Comparison of ENCODE assay signal across 26 mouse cellular contexts in the genomic region with DNA sequence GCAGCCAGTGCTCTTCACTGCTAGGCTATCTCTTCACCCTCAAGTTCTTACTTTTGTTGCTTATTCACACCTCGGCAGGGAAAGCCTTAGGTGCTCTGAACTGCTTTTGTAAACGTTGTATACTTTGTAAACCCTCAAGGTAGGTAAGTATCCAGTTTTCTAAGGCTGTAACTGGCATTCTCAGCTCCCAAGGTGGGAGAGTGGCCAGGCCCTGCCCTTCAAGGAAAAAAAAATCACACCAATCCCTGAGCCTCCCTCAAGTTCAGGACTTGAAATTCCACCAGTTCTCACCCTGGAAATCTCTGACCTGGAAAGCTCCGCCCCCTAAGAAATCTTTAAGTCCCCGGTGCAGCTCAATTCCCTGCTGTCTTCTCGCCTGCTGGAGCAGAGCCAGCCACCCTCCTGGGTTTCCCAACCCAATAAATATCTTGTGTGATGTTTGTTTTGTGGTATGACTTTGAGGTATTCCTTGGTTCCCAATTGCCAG.
DNase-seq lines count a peak whose midpoint lies in the region; ATAC-seq and TF ChIP-seq lines count a peak whose summit lies in the region.
"Had no signal": no experiment of that assay in that cellular context is flagged by ENCODE, and none has a peak within 500 bp of the region (broad histone marks: within the 10 kb centered on the region; RNA-seq: fewer than 3 reads in every experiment).

No protein-coding gene starts in this region.

- peaks cover 6% of the 10 kb centered on the region for H3K4me1 ChIP-seq in kidney, embryonic 16.5 days (ENCODE audit: insufficient read depth, low read length)
- peaks cover 10% of the 10 kb centered on the region; the same call in 1 of the 2 replicates for H3K4me1 ChIP-seq in kidney, embryonic 14.5 days (ENCODE audit: control insufficient read depth, insufficient read depth, low read length)
- no peaks in the 10 kb centered on the region for H3K4me1 ChIP-seq in lung, embryonic 15.5 days
- H3K4me1 ChIP-seq in lung, adult 2 months (ENCODE audit: control insufficient read depth, insufficient read depth, low read length) = no peaks in the 10 kb centered on the region; the same call in 1 of the 2 replicates
- H3K4me1 ChIP-seq: embryonic facial prominence, embryonic 12.5 days; heart, embryonic 13.5 days had no signal

- H3K27ac ChIP-seq in kidney, embryonic 16.5 days (ENCODE audit: low read length) = no peak overlapping the region
- no peak overlapping the region for H3K27ac ChIP-seq in kidney, embryonic 14.5 days (ENCODE audit: low read depth, low read length)
- H3K27ac ChIP-seq in lung, embryonic 15.5 days = peak overlapping the region; percentile 53
- H3K27ac ChIP-seq: embryonic facial prominence, embryonic 12.5 days; forebrain, embryonic 12.5 days; heart, adult 2 months; heart, embryonic 10.5 days; heart, embryonic 13.5 days; hindbrain, embryonic 14.5 days had no signal

- H3K36me3 ChIP-seq in kidney, embryonic 16.5 days (ENCODE audit: insufficient read depth, low read length) = no peaks in the 10 kb centered on the region
- H3K36me3 ChIP-seq in kidney, embryonic 14.5 days (ENCODE audit: control insufficient read depth, insufficient read depth, low read length) = no peaks in the 10 kb centered on the region
- no peaks in the 10 kb centered on the region for H3K36me3 ChIP-seq in lung, embryonic 15.5 days
- H3K36me3 ChIP-seq: embryonic facial prominence, embryonic 12.5 days; forebrain, embryonic 12.5 days; heart, embryonic 10.5 days; heart, embryonic 13.5 days had no signal

- DNase-seq in lung, adult 2 months = no peak
- peak; percentile 2 for DNase-seq in lung, postnatal 25 days (ENCODE audit: low spot score)
- no peak for DNase-seq in lung, postnatal 14 days
- peak; percentile 42 for DNase-seq in ZHBTc4 (ENCODE audit: low read depth, low spot score)
- DNase-seq in right cerebral cortex, adult 18-20 months = no peak
- DNase-seq: adrenal gland, postnatal 10 days; adrenal gland, postnatal 36 days; cerebellum, adult 18-20 months; cerebellum, adult 9-10 months; cerebellum, postnatal 14 days; gastrocnemius, postnatal 10 days; gastrocnemius, postnatal 36 days; heart, adult 2 months; heart, postnatal 14 days; heart, postnatal 4 days had no signal

- TF ChIP-seq CTCF in lung, adult 2 months (IDR thresholded peaks at IDR 0.05; ENCODE audit: insufficient read depth, low read length) = no peak

- no peaks in the 10 kb centered on the region for H3K9me3 ChIP-seq in kidney, embryonic 16.5 days (ENCODE audit: low read length)
- no peaks in the 10 kb centered on the region for H3K9me3 ChIP-seq in kidney, embryonic 14.5 days (ENCODE audit: control insufficient read depth, low read length)
- H3K9me3 ChIP-seq in lung, embryonic 15.5 days = no peaks in the 10 kb centered on the region
- H3K9me3 ChIP-seq: embryonic facial prominence, embryonic 12.5 days; forebrain, embryonic 12.5 days; heart, embryonic 10.5 days; heart, embryonic 13.5 days had no signal

- no peak overlapping the region for H3K4me2 ChIP-seq in kidney, embryonic 16.5 days (replicated peaks; ENCODE audit: low read depth, low read length)
- no peak overlapping the region for H3K4me2 ChIP-seq in kidney, embryonic 14.5 days (replicated peaks; ENCODE audit: low read depth, low read length)
- no peak overlapping the region for H3K4me2 ChIP-seq in lung, embryonic 15.5 days
- H3K4me2 ChIP-seq: embryonic facial prominence, embryonic 12.5 days; forebrain, embryonic 12.5 days; heart, embryonic 13.5 days; hindbrain, embryonic 14.5 days had no signal

- no peak overlapping the region for H3K9ac ChIP-seq in kidney, embryonic 16.5 days (replicated peaks; ENCODE audit: low read length)
- H3K9ac ChIP-seq in kidney, embryonic 14.5 days (ENCODE audit: low read depth, low read length) = no peak overlapping the region
- H3K9ac ChIP-seq in lung, embryonic 15.5 days = no peak overlapping the region
- H3K9ac ChIP-seq: embryonic facial prominence, embryonic 12.5 days; forebrain, embryonic 12.5 days; heart, embryonic 13.5 days; hindbrain, embryonic 14.5 days had no signal

- peak; percentile 54; the same call in 1 of the 2 replicates for ATAC-seq in kidney, embryonic 16.5 days (ENCODE audit: low FRiP score, low TSS enrichment)
- ATAC-seq in kidney, embryonic 14.5 days (ENCODE audit: low FRiP score, low TSS enrichment) = no peak
- ATAC-seq in lung, embryonic 15.5 days (ENCODE audit: borderline replicate concordance, extremely low read depth, low FRiP score, low TSS enrichment) = 0 out of 2 replicates have a peak, but pooled peaks have one; percentile 35
- ATAC-seq: CD4-positive, CD25-positive, alpha-beta regulatory T cell, adult 4 months; forebrain, embryonic 16.5 days had no signal

- H3K27me3 ChIP-seq in kidney, embryonic 16.5 days (ENCODE audit: insufficient read depth, low read length) = no peaks in the 10 kb centered on the region
- H3K27me3 ChIP-seq in kidney, embryonic 14.5 days (ENCODE audit: control insufficient read depth, insufficient read depth, low read length) = no peaks in the 10 kb centered on the region
- no peaks in the 10 kb centered on the region for H3K27me3 ChIP-seq in lung, embryonic 15.5 days
- H3K27me3 ChIP-seq: embryonic facial prominence, embryonic 12.5 days; forebrain, embryonic 12.5 days had no signal

- H3K4me3 ChIP-seq in kidney, embryonic 16.5 days (ENCODE audit: low read length) = no peak overlapping the region
- no peak overlapping the region for H3K4me3 ChIP-seq in kidney, embryonic 14.5 days (ENCODE audit: low read length)
- H3K4me3 ChIP-seq in lung, embryonic 15.5 days = no peak overlapping the region
- no peak overlapping the region for H3K4me3 ChIP-seq in lung, adult 2 months (replicated peaks; ENCODE audit: extremely low read depth, low read depth, low read length)
- H3K4me3 ChIP-seq: embryonic facial prominence, embryonic 12.5 days; erythroblast, embryonic 14.5 days; forebrain, embryonic 12.5 days; heart, adult 2 months; heart, embryonic 10.5 days; heart, embryonic 13.5 days had no signal

- no peak for TF ChIP-seq POLR2A in lung, adult 2 months (IDR thresholded peaks at IDR 0.05; ENCODE audit: borderline replicate concordance, extremely low read depth, low read depth, low read length)

- 28% methylated on average over 5 of the region's 5 CpGs for WGBS in kidney, embryonic 16.5 days
- 24% methylated on average over 5 of the region's 5 CpGs for WGBS in kidney, embryonic 14.5 days
- WGBS in lung, embryonic 15.5 days = 10% methylated on average over 5 of the region's 5 CpGs
- WGBS in lung, adult 2 months = 20% methylated on average over 5 of the region's 5 CpGs

Comparison
In these comparisons a context has a peak if more than half of its experiments do, and no peak if none do; other contexts are left out.
1. DNase-seq: peak in lung, postnatal 25 days (single experiment) and ZHBTc4 (single experiment); none in lung, adult 2 months (single experiment), lung, postnatal 14 days (single experiment) and right cerebral cortex, adult 18-20 months (single experiment).